Mouse (Mus musculus) ovary, postnatal 36 days (tissue): ENCODE results near the gene Tnfaip8l2.
"Not testable (repeated sequence)": the region's sequence is repeated elsewhere in the genome, so short reads cannot be mapped to it uniquely, and the experiment has no call there.

ENCODE experiments used
- DNase-seq: peaks from one replicate; pipeline ENCODE4 v3.0.0; 2022; ENCODE audit warnings: low spot score, mixed read lengths

The Tnfaip8l2 gene

DNA sequence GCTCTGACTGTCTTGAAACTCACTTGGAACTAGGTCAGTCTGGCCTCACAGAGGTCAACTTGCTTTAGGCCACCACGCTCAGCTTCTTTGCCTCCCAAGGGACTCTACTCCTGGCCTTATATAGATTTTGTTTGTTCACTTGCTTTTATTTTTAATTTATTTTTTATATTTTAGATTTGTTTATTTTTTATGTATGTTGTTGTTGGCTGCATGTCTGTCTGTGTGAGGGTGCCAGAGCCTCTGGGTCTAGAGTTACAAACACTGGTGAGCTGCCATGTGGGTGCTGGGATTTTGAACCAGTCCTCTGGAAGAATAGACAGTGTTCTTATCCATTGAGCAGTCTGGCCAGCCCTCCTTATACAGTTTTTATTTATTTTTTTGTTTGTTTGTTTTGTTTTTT is 29.4 kb downstream of the Tnfaip8l2 start:
- no peak for DNase-seq

- peak; percentile 88 for DNase-seq
These were observed 31.0 kb downstream of the Tnfaip8l2 start, which contains the start of gene Vps72 for GRCm38 (mm10) chr3:95110911-95111726. Vps72 (plus strand) TSS chr3:95111022.

DNA sequence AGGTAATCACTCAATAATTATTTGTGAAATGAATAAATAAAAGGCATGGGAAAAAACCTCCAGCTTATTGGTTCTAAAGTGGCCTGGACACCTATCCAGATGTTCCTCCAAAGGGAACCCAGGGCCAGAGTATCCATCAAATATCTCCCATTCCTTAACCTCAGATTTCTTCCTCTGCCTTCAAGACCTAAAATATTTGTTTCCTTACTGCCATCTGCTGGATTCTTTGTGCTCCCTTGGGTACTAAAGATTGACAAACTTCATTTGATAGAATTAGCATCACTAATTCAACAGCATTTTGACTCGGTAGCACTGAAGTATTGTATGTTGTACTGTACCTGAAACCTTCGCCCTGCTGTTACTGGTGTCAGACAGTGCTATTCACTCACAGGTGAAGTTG is 34.3 kb downstream of the Tnfaip8l2 start:
- DNase-seq, result no peak

DNA sequence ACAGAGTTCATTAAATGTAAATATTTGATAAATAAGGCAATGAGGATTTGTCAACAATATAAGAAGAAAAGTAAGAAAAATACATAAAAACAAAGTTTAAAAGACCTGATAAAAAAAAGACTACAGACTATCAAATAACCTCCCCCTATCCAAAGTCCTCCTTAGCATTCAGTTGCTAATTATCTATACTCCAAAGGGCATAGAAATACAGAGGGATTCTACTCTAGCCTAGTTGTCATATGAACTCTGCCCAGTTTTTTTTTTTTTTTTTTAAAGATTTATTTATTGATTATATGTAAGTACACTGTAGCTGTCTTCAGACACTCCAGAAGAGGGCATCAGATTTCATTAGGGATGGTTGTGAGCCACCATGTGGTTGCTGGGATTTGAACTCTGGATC is 34.9 kb downstream of the Tnfaip8l2 start:
- DNase-seq, result not testable (repeated sequence)

GRCm38 (mm10) chr3:95106338-95107117 is 35.6 kb downstream of the Tnfaip8l2 start, which contains the start of gene Pip5k1a:
Pip5k1a (minus strand) TSS chr3:95106930.
- peak; percentile 94 for DNase-seq

DNA sequence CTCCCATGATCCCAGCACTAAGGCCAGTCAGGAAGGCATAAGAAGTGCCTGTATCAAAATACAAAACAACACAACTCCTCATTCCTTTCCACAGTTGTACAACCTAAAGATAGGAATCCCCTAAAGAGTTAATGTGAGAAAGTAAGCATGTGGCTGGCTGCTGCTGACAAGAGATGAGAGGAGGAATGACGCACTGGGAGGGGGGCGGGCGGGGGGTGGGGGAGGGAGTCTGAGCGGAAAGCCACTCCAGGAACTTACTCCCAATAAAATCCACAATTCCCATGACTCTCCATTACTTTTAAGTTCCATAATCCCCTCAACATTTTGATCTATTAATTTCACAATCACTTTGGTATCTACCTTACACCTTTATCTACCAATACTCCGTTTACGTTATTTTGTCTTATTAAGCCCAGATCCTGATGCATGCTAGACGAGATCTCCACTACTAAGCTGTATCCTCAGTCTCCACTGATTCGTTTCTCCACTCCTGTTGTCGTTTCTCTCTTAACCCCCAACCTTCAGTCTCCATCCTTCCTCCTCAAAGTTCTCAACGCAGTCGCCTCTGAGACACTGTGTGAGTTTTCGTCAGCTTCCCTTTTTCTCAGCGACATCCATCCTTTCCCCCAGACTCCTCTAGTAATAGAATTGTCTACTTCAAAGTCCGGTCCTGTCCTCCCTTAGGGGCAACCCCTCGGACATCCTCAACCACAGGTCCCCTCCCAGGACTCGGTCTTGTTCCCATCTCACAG is 36.4 kb downstream of the Tnfaip8l2 start:
- DNase-seq, result no peak

DNA sequence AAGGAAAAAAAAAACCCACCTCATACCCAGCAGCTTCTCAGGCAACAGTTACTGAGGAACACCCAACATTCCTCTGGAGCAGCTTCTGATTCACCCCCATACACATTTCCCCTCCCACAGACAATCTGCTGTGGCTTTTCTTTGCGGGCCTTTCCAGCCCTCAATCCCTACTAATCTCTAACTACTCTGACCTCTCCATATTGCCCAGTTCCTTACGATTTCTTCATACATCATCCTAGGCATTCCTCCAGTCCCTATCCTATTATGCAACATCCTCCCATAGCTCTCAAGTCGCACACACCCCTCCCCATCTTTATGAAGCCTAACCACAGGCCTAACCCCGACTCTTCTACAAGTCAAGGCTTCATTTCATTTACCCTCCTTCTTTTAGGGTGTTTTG is 37.0 kb downstream of the Tnfaip8l2 start:
- DNase-seq, result no peak

GRCm38 (mm10) chr3:95100854-95101253 is 41.3 kb downstream of the Tnfaip8l2 start:
- no peak for DNase-seq
